Mouse (Mus musculus): ENCODE measurements around the gene Cytl1.

Cytl1 gene

GRCm38 (mm10) chr5:37735224-37735623, at the start of gene Cytl1:
Cytl1 (plus strand) TSS chr5:37735519.
- DNase-seq (ENCODE audit: low spot score in 2 of 2): no peak

- no peak for DNase-seq (ENCODE audit: low spot score in 2 of 2)
Observed at GRCm38 (mm10) chr5:37692759-37693158, 42.6 kb upstream of the Cytl1 start.

- DNase-seq (ENCODE audit: low spot score in 2 of 2): no peak
Observed at GRCm38 (mm10) chr5:37695773-37696172, 39.5 kb upstream of the Cytl1 start.

GRCm38 (mm10) chr5:37697286-37697685, 38.0 kb upstream of the Cytl1 start:
- DNase-seq (ENCODE audit: low spot score in 2 of 2): peak in 1 of 2 experiments; percentile 17

GRCm38 (mm10) chr5:37699757-37700156, 35.6 kb upstream of the Cytl1 start:
- no peak for DNase-seq (ENCODE audit: low spot score in 2 of 2)

- no peak for DNase-seq (ENCODE audit: low spot score in 2 of 2)
Observed at GRCm38 (mm10) chr5:37704962-37705361, 30.4 kb upstream of the Cytl1 start.

- no peak for DNase-seq (ENCODE audit: low spot score in 2 of 2)
Observed at GRCm38 (mm10) chr5:37708124-37708523, 27.2 kb upstream of the Cytl1 start.

GRCm38 (mm10) chr5:37709257-37709904, 25.9 kb upstream of the Cytl1 start:
- no peak for DNase-seq (ENCODE audit: low spot score in 2 of 2)

GRCm38 (mm10) chr5:37716505-37717372, 18.6 kb upstream of the Cytl1 start, which contains the start of gene Stk32b:
Stk32b (minus strand) TSS chr5:37717171.
- peak; percentile 17 to 28 for DNase-seq (ENCODE audit: low spot score in 2 of 2)

- DNase-seq (ENCODE audit: low spot score in 2 of 2): peak; percentile 17 to 44
Observed at GRCm38 (mm10) chr5:37717384-37717963, 17.8 kb upstream of the Cytl1 start.

- no peak for DNase-seq (ENCODE audit: low spot score in 2 of 2)
Observed at GRCm38 (mm10) chr5:37720670-37721069, 14.6 kb upstream of the Cytl1 start.

- no peak for DNase-seq (ENCODE audit: low spot score in 2 of 2)
Observed at GRCm38 (mm10) chr5:37725220-37725886, 10.0 kb upstream of the Cytl1 start.

GRCm38 (mm10) chr5:37730781-37731180, 4.5 kb upstream of the Cytl1 start:
- DNase-seq (ENCODE audit: low spot score in 2 of 2): no peak

GRCm38 (mm10) chr5:37736213-37736612, 894 bp downstream of the Cytl1 start:
- no peak for DNase-seq (ENCODE audit: low spot score in 2 of 2)

GRCm38 (mm10) chr5:37743889-37744707, 8.8 kb downstream of the Cytl1 start:
- no peak for DNase-seq (ENCODE audit: low spot score in 2 of 2)

- DNase-seq (ENCODE audit: low spot score in 2 of 2): peak; percentile 50 to 74
Observed at GRCm38 (mm10) chr5:37752027-37752967, 17.0 kb downstream of the Cytl1 start.

GRCm38 (mm10) chr5:37753366-37753765, 18.0 kb downstream of the Cytl1 start:
- no peak for DNase-seq (ENCODE audit: low spot score in 2 of 2)

- DNase-seq (ENCODE audit: low spot score in 2 of 2): no peak
Observed at GRCm38 (mm10) chr5:37762046-37762445, 26.7 kb downstream of the Cytl1 start.

- no peak for DNase-seq (ENCODE audit: low spot score in 2 of 2)
Observed at GRCm38 (mm10) chr5:37765851-37766250, 30.5 kb downstream of the Cytl1 start.

GRCm38 (mm10) chr5:37767231-37767630, 31.9 kb downstream of the Cytl1 start:
- DNase-seq (ENCODE audit: low spot score in 2 of 2): no peak
